Comparison of ENCODE assay signal across 1 mouse cellular context in the genomic region with DNA sequence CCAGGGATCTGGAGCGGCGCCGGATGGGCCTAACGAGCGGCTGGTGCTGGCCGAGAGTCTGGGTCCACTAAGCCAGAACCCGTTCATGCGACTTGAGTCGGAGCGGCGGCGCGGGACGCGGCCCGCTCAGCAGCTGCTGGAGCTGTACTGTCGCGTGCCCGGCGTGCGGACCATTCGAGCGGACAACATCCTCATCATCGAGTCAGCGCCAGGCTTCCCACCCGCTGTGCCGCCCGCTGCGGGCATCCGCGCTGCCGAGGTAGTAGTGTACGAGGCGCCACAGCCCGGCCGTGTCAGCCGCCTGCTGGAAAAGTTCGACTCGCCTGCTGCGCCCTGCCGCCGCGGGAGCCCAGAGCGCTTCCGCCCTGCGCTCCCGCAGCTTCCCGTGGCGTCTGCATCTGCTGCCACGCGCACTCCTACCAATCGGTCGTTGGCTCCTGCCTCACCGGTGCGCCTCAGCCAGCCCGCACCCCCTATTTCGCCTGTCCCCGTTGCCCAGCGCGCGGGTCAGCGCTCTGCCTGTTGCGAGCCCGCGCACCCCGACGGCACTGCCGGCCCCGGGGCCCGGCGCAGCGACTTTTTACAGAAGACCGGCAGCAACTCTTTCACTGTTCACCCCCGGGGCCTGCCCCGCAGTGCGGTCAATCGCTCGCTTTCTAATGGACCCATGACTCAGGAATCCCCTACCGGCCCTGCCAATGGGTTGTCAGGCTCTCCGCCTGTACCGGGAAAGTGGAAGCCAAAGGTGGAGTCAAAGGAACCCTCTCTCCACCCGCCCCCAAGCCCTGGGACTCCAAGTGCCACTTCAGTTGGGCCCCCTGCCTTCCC.
A peak's percentile ranks its signal among the peaks of the same experiment; 100 is the strongest.
TF ChIP-seq lines count a peak whose summit lies in the region.

No protein-coding gene starts in this region.

TF ChIP-seq in CH12.LX, 34 proteins besides CTCF, POLR2A, EP300 and RAD21 (continued from another document):
- TF ChIP-seq BHLHE40 (IDR thresholded peaks at IDR 0.05; ENCODE audit: low read depth, low read length), result peak; percentile 53
- peak; percentile 37 for TF ChIP-seq ELF1 (IDR thresholded peaks at IDR 0.05; ENCODE audit: low read depth, low read length)
- 0 out of 2 replicates have a peak, but pooled peaks have one; percentile 16 for TF ChIP-seq MXI1 (IDR thresholded peaks at IDR 0.05; ENCODE audit: low read depth, low read length)
- peak; percentile 77; the same call in 1 of the 2 replicates for TF ChIP-seq UBTF (IDR thresholded peaks at IDR 0.05; ENCODE audit: low read depth, low read length)
- no peak for TF ChIP-seq ZNF384 (IDR thresholded peaks at IDR 0.05; ENCODE audit: low read depth, low read length)
- no peak for TF ChIP-seq GABPA (IDR thresholded peaks at IDR 0.05; ENCODE audit: insufficient replicate concordance, low read depth, low read length)
- no peak for TF ChIP-seq NRF1 (IDR thresholded peaks at IDR 0.05; ENCODE audit: low read depth, low read length)
- TF ChIP-seq RCOR1 (conservative IDR thresholded peaks at IDR 0.05; ENCODE audit: low read depth, low read length), result no peak
